Mouse (Mus musculus) hindlimb bud, embryonic 11.5 days (tissue): Measurements from ENCODE around the gene Gm5941.
"Not testable (repeated sequence)": the region's sequence is repeated elsewhere in the genome, so short reads cannot be mapped to it uniquely, and the experiment has no call there.

Experiments used
- DNase-seq: peaks from one replicate; pipeline ENCODE4 v3.0.0-alpha.2; 2012; ENCODE audit warnings: low read depth, low spot score; ENCODE audit errors: extremely low spot score

Gene Gm5941

GRCm38 (mm10) chrX:92489649-92490048 lies at the start of gene Gm5941:
Gene Gm5941 (plus strand): TSS chrX:92489949.
- DNase-seq: not testable (repeated sequence)

GRCm38 (mm10) chrX:92460496-92460895 lies 29.3 kb upstream of the Gm5941 start:
- DNase-seq: no peak

GRCm38 (mm10) chrX:92464773-92465172 lies 25.0 kb upstream of the Gm5941 start:
- no peak for DNase-seq

GRCm38 (mm10) chrX:92498254-92498653 lies 8.5 kb downstream of the Gm5941 start:
- no peak for DNase-seq

DNA sequence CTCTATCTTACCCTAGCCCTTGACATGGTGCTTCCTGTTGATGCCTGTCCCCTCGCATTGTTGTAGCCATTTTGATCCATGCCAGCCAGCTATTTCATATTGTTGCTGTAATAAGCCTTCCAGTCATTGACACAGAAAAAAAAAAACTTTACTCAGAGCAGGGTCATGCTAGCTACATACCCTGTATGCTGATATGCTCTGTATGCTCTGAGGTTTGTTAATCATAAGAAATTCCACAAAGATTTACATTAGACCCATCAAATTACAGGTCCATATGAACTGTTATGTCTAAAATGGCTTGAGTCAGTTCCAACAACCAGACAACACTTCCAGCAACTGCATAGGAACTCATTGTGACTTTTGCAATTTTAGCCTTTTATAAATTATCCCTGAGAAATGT lies 38.1 kb downstream of the Gm5941 start:
- DNase-seq: no peak
